Mouse (Mus musculus) right cerebral cortex, adult 2 months (tissue): Measurements from ENCODE around the gene Iqgap2.

ENCODE experiments used
- DNase-seq, 2 experiments: peaks; one replicate each; pipeline ENCODE4 v3.0.0; 2021 to 2022; ENCODE audit warnings: low spot score in 2 of 2

Gene Iqgap2

GRCm38 (mm10) chr13:95659432-95659831 lies 232.3 kb downstream of the Iqgap2 start:
- no peak for DNase-seq

GRCm38 (mm10) chr13:95657171-95657570 lies 234.6 kb downstream of the Iqgap2 start:
- no peak for DNase-seq

DNA sequence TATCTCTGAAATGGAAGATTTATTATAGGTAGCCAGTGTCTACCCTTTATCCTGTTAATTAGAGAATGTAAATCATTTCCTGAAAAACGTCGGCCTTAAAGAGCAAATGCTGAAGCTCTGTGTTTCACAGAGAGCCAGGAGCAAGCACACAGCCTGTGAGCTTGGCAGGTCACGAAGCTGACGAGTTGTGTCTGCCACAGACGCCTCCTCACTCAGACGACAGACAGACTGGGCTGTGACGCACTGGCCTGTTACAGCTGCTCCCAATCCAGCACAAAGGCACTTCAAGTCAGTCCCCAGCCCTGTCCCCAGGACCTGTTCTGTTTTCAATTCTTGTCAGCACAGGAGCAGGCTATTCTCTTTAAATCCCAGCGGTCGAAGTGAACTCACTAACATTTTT lies 236.4 kb downstream of the Iqgap2 start:
- peak in 1 of 2 experiments; percentile 13 for DNase-seq

DNA sequence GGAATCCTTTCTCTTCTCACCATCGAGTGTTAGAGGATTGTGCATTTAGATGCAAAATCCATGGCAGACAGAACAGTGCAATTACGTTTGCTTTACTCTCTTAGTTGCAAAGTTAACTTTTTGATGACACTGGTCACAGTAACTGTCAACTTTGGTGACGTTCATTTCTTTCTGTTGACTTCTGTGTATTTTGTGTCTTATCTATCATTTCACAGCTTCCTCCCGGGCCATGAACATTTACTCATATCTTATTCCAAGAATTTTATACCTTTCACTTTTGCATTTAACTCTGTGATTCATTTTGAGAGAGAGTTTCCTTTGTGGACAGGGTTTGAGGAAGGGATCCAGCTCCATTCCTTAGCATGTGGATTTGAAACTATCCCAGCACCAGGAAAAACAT lies 238.0 kb downstream of the Iqgap2 start:
- DNase-seq: no peak

- no peak for DNase-seq
These were observed 239.7 kb downstream of the Iqgap2 start for GRCm38 (mm10) chr13:95651870-95652668.

DNA sequence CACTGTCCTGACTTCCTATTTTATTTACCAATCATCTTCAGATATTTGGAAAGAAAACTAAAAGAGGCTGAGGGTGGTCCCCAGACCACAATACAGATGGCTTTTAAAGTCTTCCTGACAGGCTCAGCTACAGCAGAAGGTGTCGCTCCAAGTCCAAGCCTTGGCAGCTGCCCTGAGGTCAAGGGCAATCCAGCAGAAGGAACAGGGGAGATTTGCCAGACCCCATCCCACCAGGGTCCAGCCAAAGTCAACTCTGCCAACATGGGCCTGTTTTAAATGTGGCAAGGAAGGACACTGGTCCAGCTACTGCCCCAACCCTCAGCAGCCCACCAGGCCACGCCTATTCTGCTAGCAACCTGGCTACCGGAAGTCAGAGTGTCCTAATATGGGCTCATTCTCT lies 241.8 kb downstream of the Iqgap2 start:
- no peak for DNase-seq

GRCm38 (mm10) chr13:95647248-95647647 lies 244.5 kb downstream of the Iqgap2 start:
- no peak for DNase-seq

- no peak for DNase-seq
These were observed 245.0 kb downstream of the Iqgap2 start for GRCm38 (mm10) chr13:95646687-95647111.

- DNase-seq: no peak
These were observed 248.0 kb downstream of the Iqgap2 start for GRCm38 (mm10) chr13:95643740-95644139.

GRCm38 (mm10) chr13:95641061-95641986 lies 250.4 kb downstream of the Iqgap2 start:
- DNase-seq: no peak

DNA sequence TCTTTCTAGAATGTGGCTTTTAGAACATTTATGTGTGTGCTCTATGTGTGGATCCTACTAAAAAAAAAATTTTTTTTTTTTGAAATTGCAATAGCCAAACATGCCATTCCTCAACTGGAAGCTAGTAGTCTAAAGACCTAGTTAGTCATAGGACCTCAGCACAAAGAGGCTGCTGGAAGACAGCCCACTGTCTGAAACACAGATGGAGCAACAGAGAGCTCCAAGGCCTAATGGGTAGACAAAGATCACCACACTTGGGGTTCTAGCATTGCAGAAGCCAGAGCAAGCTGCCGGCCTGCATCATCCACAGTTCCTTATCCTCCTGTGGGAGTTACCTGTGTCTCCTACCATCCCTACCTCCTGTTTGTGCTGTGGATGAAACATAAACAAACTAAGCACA lies 251.3 kb downstream of the Iqgap2 start:
- no peak for DNase-seq

GRCm38 (mm10) chr13:95639336-95640116 lies 252.2 kb downstream of the Iqgap2 start:
- DNase-seq: no peak

DNA sequence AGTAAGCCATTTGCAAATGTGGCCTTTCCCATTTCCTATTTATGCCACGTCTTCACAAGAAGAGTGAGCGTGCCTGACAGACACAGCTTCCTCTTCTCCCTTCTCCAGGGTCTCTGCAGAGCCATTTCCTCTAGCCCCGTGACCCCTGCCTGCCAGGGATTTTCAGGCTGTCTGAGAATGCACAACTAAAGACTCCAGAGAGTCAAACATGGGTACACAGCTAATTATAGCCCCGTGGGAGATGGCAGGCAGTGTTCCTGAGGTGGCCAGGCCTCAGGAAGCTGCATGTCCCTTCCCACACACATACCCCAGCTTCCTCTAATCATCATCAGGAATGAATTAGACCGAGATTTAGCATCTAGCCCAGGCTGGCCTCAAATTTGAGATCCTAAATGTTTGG lies 252.8 kb downstream of the Iqgap2 start:
- DNase-seq: no peak

DNA sequence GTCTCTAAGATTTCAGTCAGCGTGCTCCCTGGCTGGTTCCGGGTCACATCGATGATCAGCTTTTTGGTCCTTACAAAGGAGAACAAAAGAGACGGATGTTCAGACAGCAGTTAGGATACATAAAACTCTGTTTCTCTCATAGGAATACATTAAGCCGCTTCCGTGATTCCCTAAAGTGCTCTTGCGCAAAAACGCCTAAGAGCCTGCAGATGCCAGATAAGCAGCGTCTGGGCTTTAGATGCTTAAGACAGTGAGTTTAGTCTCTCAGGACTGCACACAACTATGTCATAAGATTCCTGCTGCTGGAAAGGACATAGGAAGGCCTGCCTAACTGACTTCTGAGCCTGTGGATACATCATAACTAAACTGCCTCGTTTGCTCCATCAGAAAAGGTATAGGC lies 254.0 kb downstream of the Iqgap2 start:
- no peak for DNase-seq

- no peak for DNase-seq
These were observed 256.4 kb downstream of the Iqgap2 start for GRCm38 (mm10) chr13:95635301-95635700.

DNA sequence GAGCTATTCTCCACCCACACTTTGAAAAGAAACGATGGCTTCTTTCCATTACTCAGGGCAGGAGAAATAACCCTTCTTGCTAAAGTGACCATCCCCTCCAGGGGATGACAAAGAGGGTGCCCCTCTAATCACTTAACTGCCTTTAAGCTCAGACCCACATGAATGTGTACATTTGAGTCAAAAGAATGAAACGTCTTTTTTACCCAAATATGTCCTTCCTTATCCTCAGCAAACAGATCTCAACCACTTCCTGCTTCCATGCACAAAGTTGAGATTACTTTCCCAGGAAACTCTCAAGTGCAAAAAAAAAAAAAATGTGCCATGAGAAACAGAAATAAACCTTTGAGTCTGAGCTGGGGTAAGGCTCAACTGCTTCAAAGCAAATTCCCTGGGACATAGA lies 257.3 kb downstream of the Iqgap2 start:
- DNase-seq: no peak

GRCm38 (mm10) chr13:95633384-95633783 lies 258.3 kb downstream of the Iqgap2 start:
- peak in 1 of 2 experiments; percentile 32 for DNase-seq

GRCm38 (mm10) chr13:95632144-95632543 lies 259.6 kb downstream of the Iqgap2 start:
- no peak for DNase-seq

- no peak for DNase-seq
These were observed 261.0 kb downstream of the Iqgap2 start for GRCm38 (mm10) chr13:95630747-95631146.

DNA sequence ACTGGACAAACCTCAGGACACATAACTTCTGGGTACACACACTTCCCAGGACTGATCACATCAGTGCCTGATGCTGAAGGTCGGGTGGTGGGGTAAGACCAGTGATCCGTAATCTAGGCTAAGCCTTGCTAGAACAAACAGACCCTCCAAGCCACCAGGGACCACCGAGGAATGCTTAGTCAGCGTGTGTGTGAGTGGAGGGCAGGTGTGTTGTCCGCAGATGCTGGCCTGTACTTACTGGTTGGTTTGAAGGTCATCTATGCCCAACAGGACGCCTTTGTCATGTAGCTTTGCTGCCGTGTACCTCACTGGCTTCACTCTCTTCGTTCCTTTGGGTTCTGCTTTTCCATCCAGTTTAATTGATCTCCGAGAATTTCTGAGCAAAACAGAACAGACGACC lies 262.0 kb downstream of the Iqgap2 start:
- no peak for DNase-seq

DNA sequence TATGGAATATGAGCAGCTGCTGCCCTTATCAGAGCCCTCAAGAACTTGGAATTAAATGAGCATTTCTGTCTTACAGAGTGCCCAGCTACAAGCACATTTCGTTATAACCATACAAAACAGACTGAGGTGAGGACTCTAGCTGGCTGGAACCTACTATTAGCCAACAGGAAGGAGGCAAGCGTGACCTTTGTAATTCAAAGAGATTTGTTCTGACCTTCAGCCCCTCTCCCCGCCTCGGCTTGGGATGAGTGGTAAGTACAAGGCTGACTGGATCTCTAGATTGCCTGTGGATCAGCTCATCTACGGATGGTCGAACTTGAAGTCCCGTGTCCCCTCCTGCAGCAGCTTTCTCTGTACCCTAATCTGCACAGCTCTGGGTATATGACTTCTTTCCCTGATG lies 265.0 kb downstream of the Iqgap2 start:
- DNase-seq: no peak

GRCm38 (mm10) chr13:95623042-95623441 lies 268.7 kb downstream of the Iqgap2 start:
- DNase-seq: no peak
